Mouse (Mus musculus) inflammation-experienced regulatory T-cells, adult 6 months (primary cell): ENCODE measurements around the gene Kxd1. TPM values are rescaled to one million over a fixed set of nuclear protein-coding genes. Genes with fewer than 3 reads are reported as not detected.

Source experiments
- ATAC-seq: one replicate; pipeline ENCODE4 v1.8.0; 2017
- polyA plus RNA-seq, 3 experiments: library from polyadenylated mRNA; unstranded; fragments of 100-300 nt; shearing (Covaris generic); gene quantifications; one replicate each; pipeline ENCODE4 v1.2.1; 2017

The Kxd1 gene
- polyA plus RNA-seq, 3 experiments from 2014 or later: 138 to 187 (median 180) TPM

- ATAC-seq: no peak
Measured at GRCm38 (mm10) chr8:70546412-70546811, 18.7 kb upstream of the Kxd1 start.

DNA sequence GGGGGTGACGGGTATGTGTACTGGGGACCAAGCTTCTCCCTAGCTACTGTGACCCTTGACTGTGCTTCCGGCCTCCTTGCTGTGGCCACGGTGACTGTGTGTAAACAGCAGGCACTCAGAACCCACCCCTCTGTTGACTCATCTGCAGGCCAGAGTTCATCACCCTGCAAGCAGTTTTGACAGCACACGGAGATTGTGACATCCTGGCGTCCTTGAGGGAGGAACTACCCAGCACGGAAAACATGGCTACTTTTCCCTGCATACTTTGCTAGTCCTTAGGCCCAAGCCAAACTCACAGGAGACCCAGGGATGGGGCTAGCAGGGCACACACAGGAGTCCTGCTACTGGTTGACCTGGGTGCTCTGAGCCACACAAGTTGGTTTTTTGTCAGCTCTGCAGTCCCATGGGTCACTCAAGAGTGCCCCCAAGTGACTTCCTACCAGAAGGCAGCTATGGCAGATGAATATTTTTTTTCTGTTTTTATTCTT lies 16.5 kb upstream of the Kxd1 start:
- no peak for ATAC-seq

DNA sequence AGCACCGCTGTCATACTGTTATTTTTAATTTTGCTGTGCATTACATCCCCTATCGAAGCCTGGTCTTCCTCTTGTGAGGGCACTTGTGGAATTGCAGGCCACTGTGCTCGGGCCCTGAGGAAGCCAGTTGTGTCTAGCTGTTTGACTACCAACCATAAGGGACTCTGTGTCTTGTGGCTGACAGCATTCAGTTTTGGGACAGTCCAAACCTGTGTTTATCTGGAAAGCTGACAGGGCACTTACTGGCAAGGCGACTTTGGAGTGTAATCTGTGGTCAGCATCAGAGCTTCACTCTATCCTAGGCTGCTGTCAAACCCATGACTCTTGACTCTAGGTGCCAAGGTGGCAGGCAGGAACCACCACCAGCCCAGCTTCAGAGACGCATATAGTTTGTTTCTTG lies 13.3 kb upstream of the Kxd1 start:
- no peak for ATAC-seq

GRCm38 (mm10) chr8:70540507-70541071 lies 12.8 kb upstream of the Kxd1 start:
- no peak for ATAC-seq

- no peak for ATAC-seq
Measured at GRCm38 (mm10) chr8:70540013-70540506, 12.3 kb upstream of the Kxd1 start.

DNA sequence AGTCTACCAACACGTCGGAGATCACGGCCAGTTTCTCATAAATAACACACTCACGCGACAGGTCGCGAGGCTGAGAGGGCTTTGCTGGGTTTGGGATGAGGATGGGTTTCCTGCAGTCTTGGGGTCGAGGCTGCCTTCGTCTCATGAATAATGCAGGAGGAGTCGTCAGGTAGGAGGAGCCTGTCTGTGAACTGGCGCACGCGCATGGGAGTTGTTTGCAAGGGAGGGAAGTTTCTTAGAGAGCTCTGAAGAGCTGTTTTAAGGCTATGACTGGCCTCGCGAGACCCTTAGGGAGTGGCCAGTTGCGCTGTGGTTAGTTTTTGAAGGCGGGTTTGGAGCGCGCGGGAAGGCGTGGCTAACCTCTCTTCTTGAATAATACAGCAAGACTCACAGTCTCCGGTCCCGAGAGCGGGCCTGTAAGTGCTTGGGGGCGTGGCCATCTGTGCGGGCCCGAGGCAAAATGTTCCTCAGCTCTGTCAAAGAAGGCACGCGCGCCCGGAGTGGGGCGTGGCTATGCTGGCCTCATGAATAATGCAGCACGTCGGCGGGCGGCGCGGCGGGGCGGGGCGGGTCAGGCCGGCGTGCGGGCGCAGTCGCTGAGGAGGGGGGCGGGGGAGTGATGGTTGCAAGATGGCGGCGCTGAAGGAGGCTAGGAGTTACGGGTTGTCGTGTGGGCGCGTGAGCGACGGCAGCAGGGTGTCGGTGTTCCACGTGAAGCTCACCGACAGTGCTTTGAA lies 11.5 kb upstream of the Kxd1 start, which contains the start of gene Ell:
Gene Ell (plus strand): TSS at position 381 of the 737 bp plus-strand sequence.
- ATAC-seq: peak; percentile 78

DNA sequence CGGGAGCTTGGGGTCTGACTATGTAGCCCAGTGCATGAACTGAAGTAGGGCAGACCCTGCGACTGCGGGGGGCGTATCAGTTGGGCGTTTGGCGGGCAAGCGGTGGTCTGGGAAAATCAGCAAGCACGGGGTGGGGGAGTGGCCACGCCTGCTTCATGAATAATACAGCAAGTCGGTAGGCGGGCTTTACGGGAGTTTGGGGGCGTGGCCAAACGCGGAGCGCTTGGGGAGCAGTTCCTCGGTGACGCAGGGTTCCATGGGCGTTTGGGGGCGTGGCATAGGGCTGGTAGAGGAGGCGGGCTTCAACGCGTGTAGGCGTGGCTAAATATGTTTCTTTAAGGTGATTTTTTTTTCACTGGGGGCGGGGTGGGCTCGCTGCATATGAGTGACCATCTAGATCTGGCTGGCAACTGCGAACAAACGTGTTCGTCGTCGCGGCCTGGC lies 10.9 kb upstream of the Kxd1 start:
- ATAC-seq: peak; percentile 73

GRCm38 (mm10) chr8:70538024-70538579 lies 10.3 kb upstream of the Kxd1 start:
- no peak for ATAC-seq

- no peak for ATAC-seq
Measured at GRCm38 (mm10) chr8:70535701-70536100, 7.9 kb upstream of the Kxd1 start.

- no peak for ATAC-seq
Measured at GRCm38 (mm10) chr8:70535221-70535620, 7.5 kb upstream of the Kxd1 start.

DNA sequence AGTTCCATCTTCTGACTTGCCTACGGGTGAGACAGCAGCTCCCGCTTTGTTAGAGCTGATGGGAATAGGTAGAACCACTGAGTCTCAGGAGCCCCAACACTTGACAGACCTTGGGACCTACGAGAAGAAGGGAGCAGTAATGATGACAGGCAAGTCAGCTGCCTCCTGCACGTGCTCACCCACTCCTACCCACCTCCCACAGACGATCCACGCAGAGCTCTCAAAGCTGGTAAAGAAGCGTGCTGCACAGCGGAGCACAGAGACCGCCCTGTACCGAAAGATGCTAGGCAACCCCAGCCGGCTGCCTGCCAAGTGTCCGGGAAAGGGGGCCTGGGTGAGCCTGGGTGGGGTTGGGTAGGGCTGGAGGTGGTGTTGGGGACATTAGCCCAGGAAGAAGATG lies 6.5 kb upstream of the Kxd1 start:
- no peak for ATAC-seq

DNA sequence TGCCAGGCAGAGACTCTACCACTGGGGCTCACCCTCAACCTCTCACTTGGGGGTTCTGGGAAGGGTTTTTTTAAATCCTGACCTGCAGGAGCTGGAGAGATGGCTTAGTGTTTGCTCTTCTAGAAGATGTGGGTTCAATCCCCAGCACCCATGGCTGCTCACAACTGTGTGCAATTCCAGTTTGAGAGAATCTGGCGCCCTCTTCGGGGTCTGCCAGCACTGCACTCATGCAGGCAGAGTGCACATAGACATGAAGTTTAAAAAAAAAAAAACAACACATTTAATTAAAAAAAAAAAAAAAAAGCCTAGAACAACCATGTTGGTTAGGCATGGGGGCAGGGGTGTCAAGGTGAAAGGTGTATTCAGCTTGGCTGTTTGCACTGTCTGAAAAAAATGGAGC lies 2.6 kb upstream of the Kxd1 start:
- no peak for ATAC-seq

DNA sequence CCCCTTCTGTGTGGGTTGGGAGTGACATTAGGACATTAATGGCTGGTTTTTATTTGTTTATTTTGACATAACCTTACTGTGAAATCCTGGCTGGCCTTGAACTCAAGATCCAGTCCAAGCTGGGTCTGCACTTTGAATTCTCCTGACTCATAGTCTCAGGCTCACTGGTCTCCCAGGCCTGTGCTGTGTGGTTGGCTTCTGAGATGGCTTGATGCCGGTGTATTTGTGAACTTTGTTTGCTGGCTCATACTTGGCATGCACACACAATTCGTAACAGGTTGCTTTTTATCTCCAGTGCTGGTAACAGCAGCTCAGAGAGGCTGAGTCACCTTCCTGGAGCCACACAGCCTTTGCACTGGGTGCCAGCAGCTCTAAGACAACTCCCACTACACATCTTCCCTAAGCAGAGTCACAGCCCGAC lies 2.0 kb upstream of the Kxd1 start:
- no peak for ATAC-seq

GRCm38 (mm10) chr8:70529299-70529698 lies 1.5 kb upstream of the Kxd1 start:
- no peak for ATAC-seq

DNA sequence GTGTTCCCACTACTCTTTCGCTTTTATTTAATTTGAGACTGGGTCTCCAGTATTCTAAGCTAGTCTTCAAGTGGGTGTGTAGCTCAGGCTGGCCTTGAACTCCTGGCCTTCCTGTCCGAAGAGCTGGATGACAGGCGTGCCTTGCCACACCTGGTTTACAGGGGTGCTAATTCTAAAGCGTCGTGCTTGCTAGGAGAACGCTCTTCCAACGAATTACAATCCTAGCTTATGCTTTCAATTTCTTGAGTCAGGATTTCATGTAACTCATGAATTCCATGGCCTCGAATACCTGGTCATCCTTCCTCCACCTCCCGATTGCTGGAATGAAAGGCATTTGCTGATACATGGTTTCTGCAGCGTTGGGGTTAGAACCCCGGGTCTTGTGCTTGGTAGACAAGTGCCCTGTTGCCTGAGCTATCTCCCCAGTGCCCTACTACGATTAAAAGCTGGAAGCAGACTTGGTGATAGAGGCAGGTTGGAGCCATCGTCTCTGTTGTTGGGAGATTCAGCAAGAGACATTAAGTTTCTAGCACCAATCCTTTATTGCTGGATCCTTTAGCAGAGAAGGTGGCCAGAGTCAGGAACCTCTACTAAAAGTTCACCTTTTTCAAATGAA lies 534 bp upstream of the Kxd1 start:
- no peak for ATAC-seq

DNA sequence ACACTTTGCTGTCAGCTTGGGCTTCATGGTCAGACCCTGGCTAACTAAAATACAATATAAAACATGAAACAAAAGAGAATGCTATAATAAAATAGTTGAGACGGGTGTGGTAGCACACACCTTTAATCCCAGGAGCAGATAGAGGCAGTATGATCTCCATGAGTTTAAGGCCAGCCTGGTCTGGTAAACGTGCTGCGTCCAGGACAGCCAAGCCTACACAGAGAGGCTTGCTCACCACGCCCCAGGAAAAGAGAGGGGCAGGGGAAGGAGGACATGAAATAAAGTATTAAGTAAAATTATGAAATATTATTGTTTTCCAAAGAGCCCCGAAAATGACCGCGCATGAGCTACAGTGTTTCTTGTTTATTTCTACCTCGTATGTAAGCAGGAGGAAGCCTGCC lies 645 bp downstream of the Kxd1 start:
- ATAC-seq: no peak

- ATAC-seq: peak; percentile 88
Measured at GRCm38 (mm10) chr8:70522592-70523403, 5.0 kb downstream of the Kxd1 start.

DNA sequence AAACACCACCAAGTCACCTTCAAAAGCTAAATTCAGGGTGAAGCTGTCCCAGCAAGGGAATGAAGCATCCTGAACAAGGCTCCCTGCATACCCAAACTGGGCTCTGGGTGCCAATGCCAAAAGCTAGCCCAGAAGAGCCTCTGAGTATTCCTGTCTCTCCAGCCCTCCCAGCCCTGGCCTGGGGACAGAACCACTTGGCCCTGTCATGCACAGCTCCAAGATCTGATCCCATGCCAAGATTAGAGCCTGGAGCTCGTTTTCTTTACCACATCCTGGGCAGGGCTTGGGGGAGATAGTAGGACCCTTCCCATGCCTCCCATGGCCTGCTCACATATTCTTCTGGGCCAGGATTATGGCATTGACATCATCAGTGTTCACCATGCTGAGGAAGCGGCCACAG lies 8.2 kb downstream of the Kxd1 start:
- ATAC-seq: no peak

DNA sequence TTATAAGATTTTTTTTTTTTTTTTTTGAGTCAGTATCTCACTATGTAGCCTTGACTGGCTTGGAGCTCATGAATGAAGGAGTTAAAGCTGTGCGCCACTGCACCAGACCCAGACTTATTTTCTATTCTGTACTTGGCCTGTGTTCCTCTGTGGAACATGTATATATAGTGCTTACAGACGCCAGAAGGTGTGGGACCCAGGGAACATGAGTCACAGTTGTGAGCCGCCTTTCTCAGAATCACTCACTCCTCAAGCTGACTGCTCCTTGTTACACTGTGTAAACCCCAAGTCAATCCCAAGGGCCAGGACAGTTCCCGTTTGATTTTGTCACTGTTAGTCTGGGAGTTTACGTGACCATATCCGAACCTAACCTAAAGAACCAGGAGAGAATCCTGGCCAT lies 8.7 kb downstream of the Kxd1 start:
- no peak for ATAC-seq

DNA sequence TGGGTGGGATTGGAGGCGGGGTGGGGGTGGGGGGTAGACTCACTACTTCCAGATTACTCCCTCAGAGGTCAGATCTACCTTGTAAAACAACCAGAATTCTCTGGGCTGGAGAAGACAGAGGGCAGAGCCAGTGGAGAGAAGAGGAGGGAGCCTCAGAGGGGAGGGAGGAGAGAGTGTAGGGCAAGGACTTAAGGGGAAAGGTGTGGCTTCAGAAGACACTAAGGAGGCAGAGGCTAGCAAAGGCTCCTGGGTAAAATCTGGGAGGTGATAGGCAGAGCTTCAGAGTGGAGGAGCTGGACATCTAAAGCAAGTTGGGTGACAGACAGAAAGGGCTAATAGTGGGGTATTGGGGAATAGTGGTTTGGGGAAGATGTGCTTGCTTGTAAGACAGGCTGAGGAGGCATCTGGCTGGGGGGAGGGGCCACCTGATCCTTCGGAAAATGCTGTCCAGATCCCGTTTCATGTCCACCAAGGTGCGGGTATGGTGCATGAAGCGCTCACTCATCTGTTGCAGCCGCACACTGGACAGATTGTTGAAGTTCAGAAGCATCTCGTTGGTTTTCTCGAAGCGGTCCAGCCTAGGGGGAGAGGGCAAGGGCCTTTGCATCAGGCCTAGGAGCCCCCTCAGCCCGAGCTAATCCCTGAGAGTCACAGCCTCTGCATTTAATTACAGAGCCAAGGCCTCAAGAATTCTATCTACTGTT lies 9.7 kb downstream of the Kxd1 start:
- no peak for ATAC-seq

DNA sequence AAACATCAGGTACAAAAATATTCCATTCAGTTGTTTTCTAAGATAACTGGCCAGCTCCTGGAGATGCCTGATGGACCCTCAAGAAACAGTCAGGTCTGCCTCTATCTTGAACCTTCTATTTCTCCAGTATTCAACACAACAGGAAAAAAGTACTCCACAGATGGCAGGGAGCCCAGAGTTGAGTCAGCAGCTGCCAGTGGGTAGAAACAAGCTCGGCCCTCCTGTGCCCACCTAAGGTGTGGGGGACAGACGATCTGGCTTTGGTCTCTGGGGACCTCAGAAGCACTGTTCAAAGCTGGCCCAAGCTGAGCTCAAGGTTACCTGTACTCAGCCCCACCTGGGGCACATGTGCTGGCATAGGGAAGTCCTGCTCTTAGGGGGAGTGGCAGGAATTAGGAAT lies 14.3 kb downstream of the Kxd1 start:
- no peak for ATAC-seq
